Mouse (Mus musculus): Measurements from ENCODE around the gene Dennd1a. TPM values are rescaled to one million over a fixed set of nuclear protein-coding genes. Genes with fewer than 3 reads are reported as not detected.

The Dennd1a gene
- polyA plus RNA-seq, 1 experiment from 2014 or later, result 9.6 TPM

GRCm38 (mm10) chr2:37985690-37986222 is 301.4 kb downstream of the Dennd1a start:
- Histone ChIP-seq H3K4me2 (ENCODE audit: low read depth, low read length) (no peak overlapping the region), H3K4me3 (ENCODE audit: low read length) (no peak overlapping the region), H3K9me3 (ENCODE audit: control insufficient read depth, low read length) (no peaks in the 10 kb centered on the region), H3K27me3 (replicated peaks; ENCODE audit: control insufficient read depth, insufficient read depth, low read length) (no peaks in the 10 kb centered on the region), H3K36me3 (ENCODE audit: control insufficient read depth, insufficient read depth, low read length) (no peaks in the 10 kb centered on the region), H3K4me1 (ENCODE audit: control insufficient read depth, insufficient read depth, low read length) (no peaks in the 10 kb centered on the region), H3K9ac (ENCODE audit: low read depth, low read length) (no peak overlapping the region), H3K27ac (ENCODE audit: low read length) (no peak overlapping the region)
- 57% methylated on average over 5 of the region's 5 CpGs for WGBS
- no peak for ATAC-seq

GRCm38 (mm10) chr2:37982714-37983113 is 304.5 kb downstream of the Dennd1a start:
- Histone ChIP-seq H3K4me1 (ENCODE audit: control insufficient read depth, insufficient read depth, low read length) (no peaks in the 10 kb centered on the region), H3K4me3 (ENCODE audit: low read length) (no peak overlapping the region), H3K36me3 (ENCODE audit: control insufficient read depth, insufficient read depth, low read length) (no peaks in the 10 kb centered on the region), H3K4me2 (ENCODE audit: low read depth, low read length) (no peak overlapping the region), H3K27me3 (replicated peaks; ENCODE audit: control insufficient read depth, insufficient read depth, low read length) (no peaks in the 10 kb centered on the region), H3K9ac (ENCODE audit: low read depth, low read length) (no peak overlapping the region), H3K27ac (ENCODE audit: low read length) (no peak overlapping the region), H3K9me3 (ENCODE audit: control insufficient read depth, low read length) (no peaks in the 10 kb centered on the region)
- 86% methylated on average over 1 of the region's 1 CpGs for WGBS
- no peak for ATAC-seq

- 64% methylated on average over 15 of the region's 15 CpGs for WGBS
- no peak overlapping the region for H3K4me3 ChIP-seq (ENCODE audit: low read length)
- no peak overlapping the region for H3K4me2 ChIP-seq (ENCODE audit: low read depth, low read length)
- H3K27me3 ChIP-seq (replicated peaks; ENCODE audit: control insufficient read depth, insufficient read depth, low read length), result no peaks in the 10 kb centered on the region
- H3K9me3 ChIP-seq (ENCODE audit: control insufficient read depth, low read length), result no peaks in the 10 kb centered on the region
- no peak for ATAC-seq
- H3K27ac ChIP-seq (ENCODE audit: low read length), result no peak overlapping the region
- no peak overlapping the region for H3K9ac ChIP-seq (ENCODE audit: low read depth, low read length)
- no peaks in the 10 kb centered on the region for H3K36me3 ChIP-seq (ENCODE audit: control insufficient read depth, insufficient read depth, low read length)
- H3K4me1 ChIP-seq (ENCODE audit: control insufficient read depth, insufficient read depth, low read length), result no peaks in the 10 kb centered on the region
Observed at GRCm38 (mm10) chr2:37981562-37982403, 305.4 kb downstream of the Dennd1a start.

DNA sequence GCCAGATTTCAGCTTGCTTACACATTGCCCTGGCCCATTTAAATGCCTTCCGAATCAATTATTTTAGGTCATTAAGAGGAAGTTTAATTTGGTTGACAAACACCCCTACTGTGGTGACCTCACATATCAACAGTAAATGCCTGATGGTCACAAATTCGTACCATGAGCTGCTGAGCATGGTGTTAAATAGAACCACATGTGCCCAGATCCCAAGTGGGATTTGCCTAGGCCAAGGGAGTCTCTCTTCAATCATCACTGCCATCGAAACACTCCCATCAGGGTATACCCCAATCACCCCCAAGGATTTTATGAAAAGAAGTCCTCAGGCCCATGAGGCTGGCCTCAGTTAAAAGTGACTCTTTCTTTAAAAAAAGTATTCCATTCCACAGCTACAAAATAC is 313.0 kb downstream of the Dennd1a start:
- ATAC-seq, result no peak
- Histone ChIP-seq H3K27me3 (replicated peaks; ENCODE audit: control insufficient read depth, insufficient read depth, low read length) (no peaks in the 10 kb centered on the region), H3K4me3 (ENCODE audit: low read length) (no peak overlapping the region), H3K4me2 (ENCODE audit: low read depth, low read length) (no peak overlapping the region), H3K9me3 (ENCODE audit: control insufficient read depth, low read length) (no peaks in the 10 kb centered on the region), H3K36me3 (ENCODE audit: control insufficient read depth, insufficient read depth, low read length) (no peaks in the 10 kb centered on the region), H3K9ac (ENCODE audit: low read depth, low read length) (no peak overlapping the region), H3K27ac (ENCODE audit: low read length) (no peak overlapping the region), H3K4me1 (ENCODE audit: control insufficient read depth, insufficient read depth, low read length) (no peaks in the 10 kb centered on the region)
- WGBS, result 86% methylated on average over 3 of the region's 3 CpGs

GRCm38 (mm10) chr2:37972621-37973020 is 314.6 kb downstream of the Dennd1a start:
- Histone ChIP-seq H3K9me3 (ENCODE audit: control insufficient read depth, low read length) (no peaks in the 10 kb centered on the region), H3K27me3 (replicated peaks; ENCODE audit: control insufficient read depth, insufficient read depth, low read length) (no peaks in the 10 kb centered on the region), H3K4me1 (ENCODE audit: control insufficient read depth, insufficient read depth, low read length) (no peaks in the 10 kb centered on the region), H3K4me3 (ENCODE audit: low read length) (no peak overlapping the region), H3K36me3 (ENCODE audit: control insufficient read depth, insufficient read depth, low read length) (no peaks in the 10 kb centered on the region), H3K27ac (ENCODE audit: low read length) (no peak overlapping the region), H3K4me2 (ENCODE audit: low read depth, low read length) (no peak overlapping the region), H3K9ac (ENCODE audit: low read depth, low read length) (no peak overlapping the region)
- 63% methylated on average over 6 of the region's 6 CpGs for WGBS
- ATAC-seq, result no peak

DNA sequence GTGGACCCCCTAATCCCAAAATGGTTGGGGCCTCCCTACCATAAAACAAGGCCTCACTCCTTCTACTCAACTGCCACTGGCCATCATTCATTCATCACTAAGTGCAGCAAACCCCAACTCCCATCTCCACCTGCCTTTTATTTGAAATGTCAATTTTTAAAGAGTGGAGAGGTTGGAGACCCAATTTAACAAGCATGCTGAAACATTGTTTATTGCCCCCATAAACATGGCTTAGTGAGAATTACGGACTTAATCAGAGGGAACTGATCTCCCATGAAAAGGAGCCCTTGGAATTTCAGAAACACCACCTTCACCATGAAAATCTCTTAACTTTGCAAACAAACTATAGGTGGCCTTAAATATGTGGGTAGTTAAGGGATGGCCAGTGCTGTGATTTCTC is 315.5 kb downstream of the Dennd1a start:
- no peaks in the 10 kb centered on the region for H3K9me3 ChIP-seq (ENCODE audit: control insufficient read depth, low read length)
- no peaks in the 10 kb centered on the region for H3K27me3 ChIP-seq (replicated peaks; ENCODE audit: control insufficient read depth, insufficient read depth, low read length)
- H3K36me3 ChIP-seq (ENCODE audit: control insufficient read depth, insufficient read depth, low read length), result no peaks in the 10 kb centered on the region
- no peaks in the 10 kb centered on the region for H3K4me1 ChIP-seq (ENCODE audit: control insufficient read depth, insufficient read depth, low read length)
- H3K9ac ChIP-seq (ENCODE audit: low read depth, low read length), result no peak overlapping the region
- no peak overlapping the region for H3K4me3 ChIP-seq (ENCODE audit: low read length)
- ATAC-seq, result no peak
- H3K4me2 ChIP-seq (ENCODE audit: low read depth, low read length), result no peak overlapping the region
- H3K27ac ChIP-seq (ENCODE audit: low read length), result no peak overlapping the region
- 52% methylated on average over 1 of the region's 1 CpGs for WGBS

DNA sequence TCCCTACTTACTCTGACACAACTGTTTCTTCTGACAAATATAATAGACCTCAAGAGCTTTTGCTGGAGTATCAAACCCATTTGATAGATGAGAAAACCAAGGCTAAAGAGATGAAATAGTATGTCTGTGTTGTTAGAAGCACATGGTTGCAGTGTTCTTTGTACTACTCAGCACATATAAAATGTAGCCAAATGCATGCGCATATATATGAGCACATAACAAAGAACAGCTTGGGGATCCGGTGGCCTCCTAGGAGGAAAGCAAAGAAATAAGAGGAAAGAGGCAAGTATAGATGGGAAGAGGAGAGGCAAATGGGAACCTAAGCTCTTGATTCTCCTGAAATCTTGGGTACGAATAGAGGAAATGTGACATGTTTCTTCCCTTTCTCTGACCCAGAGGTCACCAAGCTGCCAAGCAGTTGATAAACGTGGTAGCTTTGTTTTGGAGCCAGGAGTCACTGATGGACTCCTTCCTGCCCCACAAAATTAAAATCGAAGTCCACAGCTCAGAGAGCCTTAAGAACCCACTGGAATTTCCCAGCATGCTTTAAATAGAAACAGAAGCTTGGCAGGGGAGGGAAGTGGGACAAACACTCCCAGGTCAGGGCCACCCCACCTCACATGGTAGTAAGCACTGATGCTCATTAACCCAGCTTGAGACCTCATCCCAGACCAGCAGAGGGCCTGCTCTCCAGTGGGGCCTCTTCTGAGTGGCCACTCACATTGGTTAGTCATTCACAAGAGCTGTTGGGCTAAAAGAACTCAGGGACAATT is 317.3 kb downstream of the Dennd1a start:
- Histone ChIP-seq H3K27me3 (replicated peaks; ENCODE audit: control insufficient read depth, insufficient read depth, low read length) (no peaks in the 10 kb centered on the region), H3K4me1 (ENCODE audit: control insufficient read depth, insufficient read depth, low read length) (no peaks in the 10 kb centered on the region), H3K4me3 (ENCODE audit: low read length) (no peak overlapping the region), H3K27ac (ENCODE audit: low read length) (no peak overlapping the region), H3K9ac (ENCODE audit: low read depth, low read length) (no peak overlapping the region), H3K9me3 (ENCODE audit: control insufficient read depth, low read length) (no peaks in the 10 kb centered on the region), H3K4me2 (ENCODE audit: low read depth, low read length) (no peak overlapping the region), H3K36me3 (ENCODE audit: control insufficient read depth, insufficient read depth, low read length) (no peaks in the 10 kb centered on the region)
- WGBS, result 64% methylated on average over 5 of the region's 5 CpGs
- ATAC-seq, result no peak

DNA sequence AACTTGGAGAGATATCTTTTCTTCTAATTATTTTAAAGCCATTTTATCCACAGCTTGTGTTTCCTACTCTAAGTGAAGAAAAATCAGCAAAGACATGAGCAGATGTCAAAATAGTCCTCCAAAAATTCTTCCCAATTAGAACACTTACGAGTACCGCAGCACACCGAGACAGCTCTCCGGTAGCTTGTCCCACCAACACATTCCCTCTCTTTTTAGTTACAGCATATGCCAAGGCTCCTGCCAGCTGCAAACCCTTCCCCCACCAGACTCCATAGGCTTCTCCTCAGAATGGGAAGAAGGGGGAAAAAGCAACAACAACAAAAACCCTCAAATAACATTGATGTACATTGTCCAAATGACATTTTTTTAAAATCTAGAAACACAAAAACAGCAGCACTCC is 322.7 kb downstream of the Dennd1a start:
- Histone ChIP-seq H3K4me2 (ENCODE audit: low read depth, low read length) (no peak overlapping the region), H3K36me3 (ENCODE audit: control insufficient read depth, insufficient read depth, low read length) (no peaks in the 10 kb centered on the region), H3K9me3 (ENCODE audit: control insufficient read depth, low read length) (no peaks in the 10 kb centered on the region), H3K27ac (ENCODE audit: low read length) (no peak overlapping the region), H3K4me3 (ENCODE audit: low read length) (no peak overlapping the region), H3K4me1 (ENCODE audit: control insufficient read depth, insufficient read depth, low read length) (no peaks in the 10 kb centered on the region), H3K9ac (ENCODE audit: low read depth, low read length) (no peak overlapping the region), H3K27me3 (replicated peaks; ENCODE audit: control insufficient read depth, insufficient read depth, low read length) (no peaks in the 10 kb centered on the region)
- ATAC-seq, result no peak
- WGBS, result 92% methylated on average over 4 of the region's 4 CpGs

- 27% methylated on average over 4 of the region's 4 CpGs for WGBS
- ATAC-seq, result no peak
Observed at GRCm38 (mm10) chr2:37963362-37963761, 323.8 kb downstream of the Dennd1a start.

More at GRCm38 (mm10) chr2:37963362-37963761, 323.8 kb downstream of the Dennd1a start:
- Histone ChIP-seq H3K27me3 (replicated peaks; ENCODE audit: control insufficient read depth, insufficient read depth, low read length) (no peaks in the 10 kb centered on the region), H3K4me1 (ENCODE audit: control insufficient read depth, insufficient read depth, low read length) (no peaks in the 10 kb centered on the region), H3K9ac (ENCODE audit: low read depth, low read length) (no peak overlapping the region), H3K27ac (ENCODE audit: low read length) (no peak overlapping the region), H3K36me3 (ENCODE audit: control insufficient read depth, insufficient read depth, low read length) (no peaks in the 10 kb centered on the region), H3K9me3 (ENCODE audit: control insufficient read depth, low read length) (no peaks in the 10 kb centered on the region), H3K4me3 (ENCODE audit: low read length) (no peak overlapping the region), H3K4me2 (ENCODE audit: low read depth, low read length) (no peak overlapping the region)

Data from intestine, embryonic 16.5 days (tissue).